Mouse (Mus musculus): ENCODE measurements around the gene Gpr84. TPM values are rescaled to one million over a fixed set of nuclear protein-coding genes. Genes with fewer than 3 reads are reported as not detected.

Gpr84 gene
- 0.42 and 0.90 TPM in 2 replicates for polyA plus RNA-seq (2012; rRNA removed)

GRCm38 (mm10) chr15:103310365-103310910, at the start of gene Gpr84:
Gene Gpr84 (minus strand): TSS chr15:103310612.

GRCm38 (mm10) chr15:103339961-103340337, 29.5 kb upstream of the Gpr84 start, which contains the start of gene Zfp385a:
Gene Zfp385a (minus strand): TSS chr15:103340093.

GRCm38 (mm10) chr15:103272419-103273279, 37.8 kb downstream of the Gpr84 start, which contains the start of gene Copz1:
Gene Copz1 (plus strand): TSS chr15:103272714.

Other genes with a start within 250 kb of the Gpr84 start
- gene Smug1, start 143.5 kb downstream of the Gpr84 start, polyA plus RNA-seq (2012; rRNA removed), result 29.9 and 35.9 TPM in 2 replicates
- 93.0 and 106 TPM in 2 replicates for gene Cbx5, start 70.8 kb downstream of the Gpr84 start, polyA plus RNA-seq (2012; rRNA removed)
- 1,362 and 1,476 TPM in 2 replicates for gene Hnrnpa1, start 70.2 kb downstream of the Gpr84 start, polyA plus RNA-seq (2012; rRNA removed)
- 0.92 and 1.6 TPM in 2 replicates for gene Nfe2, start 52.2 kb downstream of the Gpr84 start, polyA plus RNA-seq (2012; rRNA removed)
- 166 and 171 TPM in 2 replicates for gene Copz1, start 37.9 kb downstream of the Gpr84 start, polyA plus RNA-seq (2012; rRNA removed)
- 20.9 and 26.2 TPM in 2 replicates for gene Zfp385a, start 29.5 kb upstream of the Gpr84 start, polyA plus RNA-seq (2012; rRNA removed)
- gene Itga5, start 56.2 kb upstream of the Gpr84 start, polyA plus RNA-seq (2012; rRNA removed), result 8.8 and 19.4 TPM in 2 replicates
- gene Gtsf1, start 119.9 kb upstream of the Gpr84 start, polyA plus RNA-seq (2012; rRNA removed), result not detected in 2 replicates
- gene Gtsf2, start 137.9 kb upstream of the Gpr84 start, polyA plus RNA-seq (2012; rRNA removed), result 0.11 TPM in 1 of 2 replicates, not detected in the other
- gene Nckap1l, start 143.2 kb upstream of the Gpr84 start, polyA plus RNA-seq (2012; rRNA removed), result 2.5 and 2.6 TPM in 2 replicates
- gene Pde1b, start 192.4 kb upstream of the Gpr84 start, polyA plus RNA-seq (2012; rRNA removed), result 79.1 and 89.7 TPM in 2 replicates
- 59.3 and 66.2 TPM in 2 replicates for gene Ppp1r1a, start 227.4 kb upstream of the Gpr84 start, polyA plus RNA-seq (2012; rRNA removed)

Measured in central nervous system, embryonic 14 days (tissue).